8 mouse cellular contexts compared by ENCODE assay signal in genomic region chr11:105589231-105589876, GRCm38 (mm10). TPM values are rescaled to one million over a fixed set of nuclear protein-coding genes. Genes with fewer than 3 reads are reported as not detected.
A peak's percentile ranks its signal among the peaks of the same experiment; 100 is the strongest.
DNase-seq lines count a peak whose midpoint lies in the region; ATAC-seq and TF ChIP-seq lines count a peak whose summit lies in the region.

No protein-coding gene starts in this region.

- no peaks in the 10 kb centered on the region for H3K36me3 ChIP-seq in E14TG2a.4 (ENCODE audit: insufficient read depth, low read length)
- no peaks in the 10 kb centered on the region for H3K36me3 ChIP-seq in forebrain, embryonic 14.5 days (ENCODE audit: control insufficient read depth, insufficient read depth, low read length)
- no peaks in the 10 kb centered on the region for H3K36me3 ChIP-seq in liver, embryonic 16.5 days (ENCODE audit: control insufficient read depth, insufficient read depth)
- H3K36me3 ChIP-seq in neural tube, embryonic 12.5 days: no peaks in the 10 kb centered on the region
- no peaks in the 10 kb centered on the region for H3K36me3 ChIP-seq in stomach, postnatal 0 days (ENCODE audit: control insufficient read depth, insufficient read depth, low read length)

- peak overlapping the region; percentile 70 for H3K4me2 ChIP-seq in forebrain, embryonic 14.5 days (ENCODE audit: low read length)
- H3K4me2 ChIP-seq in liver, embryonic 16.5 days (ENCODE audit: low read depth, low read length): peak overlapping the region; percentile 98
- peak overlapping the region; percentile 65 for H3K4me2 ChIP-seq in neural tube, embryonic 12.5 days (replicated peaks)
- peak overlapping the region; percentile 95 for H3K4me2 ChIP-seq in stomach, postnatal 0 days (replicated peaks; ENCODE audit: low read depth)

- no peak for TF ChIP-seq EP300 in stomach, postnatal 0 days (optimal IDR thresholded peaks at IDR 0.05)

- peak overlapping the region; percentile 86 for H3K4me3 ChIP-seq in E14TG2a.4 (replicated peaks; ENCODE audit: low read length)
- H3K4me3 ChIP-seq in forebrain, embryonic 14.5 days (ENCODE audit: low read depth, low read length): peak overlapping the region; percentile 92
- peak overlapping the region; percentile 69 for H3K4me3 ChIP-seq in liver, embryonic 16.5 days (ENCODE audit: low read depth, low read length)
- peak overlapping the region; percentile 93 for H3K4me3 ChIP-seq in neural tube, embryonic 12.5 days
- peak overlapping the region; percentile 64 for H3K4me3 ChIP-seq in stomach, postnatal 0 days (ENCODE audit: low read depth, low read length)

- WGBS in forebrain, embryonic 14.5 days: under 1% methylated on average over 48 of the region's 70 CpGs
- 3% methylated on average over 55 of the region's 70 CpGs for WGBS in large intestine, adult 2 months
- 0% methylated on average over 42 of the region's 70 CpGs for WGBS in liver, embryonic 16.5 days (ENCODE audit: insufficient replicate concordance)
- under 1% methylated on average over 57 of the region's 70 CpGs for WGBS in neural tube, embryonic 12.5 days
- 0% methylated on average over 23 of the region's 70 CpGs for WGBS in stomach, postnatal 0 days

- DNase-seq in c-Kit-positive CD71-positive TER-119-positive erythroid progenitor cells, embryonic 14.5 days (ENCODE audit: low spot score): peak; percentile 74
- DNase-seq in forebrain, embryonic 14.5 days (ENCODE audit: low spot score): peak; percentile 95
- DNase-seq in heart, postnatal 14 days: peak; percentile 93 to 95
- DNase-seq in large intestine, adult 2 months (ENCODE audit: low read depth, low spot score): peak; percentile 43
- DNase-seq in stomach, postnatal 0 days (ENCODE audit: low spot score): peak; percentile 86

- peak overlapping the region; percentile 95 for H3K9ac ChIP-seq in forebrain, embryonic 14.5 days (ENCODE audit: low read length)
- H3K9ac ChIP-seq in liver, embryonic 16.5 days (ENCODE audit: low read depth, low read length): peak overlapping the region; percentile 78
- H3K9ac ChIP-seq in neural tube, embryonic 12.5 days: peak overlapping the region; percentile 87
- H3K9ac ChIP-seq in stomach, postnatal 0 days (ENCODE audit: low read length): peak overlapping the region; percentile 88

- intact Hi-C loops in heart, postnatal 14 days (cut with DNase I): loop anchor here (5.0 kb wide), 2 partner anchors 57 to 127 kb away; no protein-coding TSS in a partner anchor

- H3K9me3 ChIP-seq in E14TG2a.4 (ENCODE audit: low read length): no peaks in the 10 kb centered on the region
- no peaks in the 10 kb centered on the region for H3K9me3 ChIP-seq in forebrain, embryonic 14.5 days (replicated peaks; ENCODE audit: control insufficient read depth, low read length)
- no peaks in the 10 kb centered on the region for H3K9me3 ChIP-seq in liver, embryonic 16.5 days (replicated peaks; ENCODE audit: control insufficient read depth, low read length)
- no peaks in the 10 kb centered on the region for H3K9me3 ChIP-seq in neural tube, embryonic 12.5 days
- no peaks in the 10 kb centered on the region for H3K9me3 ChIP-seq in stomach, postnatal 0 days (ENCODE audit: control insufficient read depth, low read length)

- peaks cover 28% of the 10 kb centered on the region for H3K27me3 ChIP-seq in E14TG2a.4 (ENCODE audit: insufficient read depth, low read length)
- H3K27me3 ChIP-seq in forebrain, embryonic 14.5 days (replicated peaks; ENCODE audit: control insufficient read depth, insufficient read depth, low read length): no peaks in the 10 kb centered on the region
- H3K27me3 ChIP-seq in liver, embryonic 16.5 days (ENCODE audit: control insufficient read depth, insufficient read depth, low read depth, low read length): peaks cover 7% of the 10 kb centered on the region; the same call in 1 of the 2 replicates
- H3K27me3 ChIP-seq in neural tube, embryonic 12.5 days (replicated peaks): no peaks in the 10 kb centered on the region
- no peaks in the 10 kb centered on the region for H3K27me3 ChIP-seq in stomach, postnatal 0 days (ENCODE audit: control insufficient read depth, insufficient read depth, low read length)

- TF ChIP-seq CTCF in E14TG2a.4 (conservative IDR thresholded peaks at IDR 0.05; ENCODE audit: low read length): no peak
- peak; percentile 21; the same call in 1 of the 2 replicates for TF ChIP-seq CTCF in stomach, postnatal 0 days (IDR thresholded peaks at IDR 0.05; ENCODE audit: low read depth)

- H3K4me1 ChIP-seq in E14TG2a.4 (replicated peaks; ENCODE audit: low read depth, low read length): peaks cover 10% of the 10 kb centered on the region
- no peaks in the 10 kb centered on the region for H3K4me1 ChIP-seq in forebrain, embryonic 14.5 days (ENCODE audit: control insufficient read depth, insufficient read depth, low read length)
- peaks cover 4% of the 10 kb centered on the region for H3K4me1 ChIP-seq in liver, embryonic 16.5 days (ENCODE audit: control insufficient read depth, low read depth, low read length)
- H3K4me1 ChIP-seq in neural tube, embryonic 12.5 days: no peaks in the 10 kb centered on the region
- H3K4me1 ChIP-seq in stomach, postnatal 0 days (replicated peaks; ENCODE audit: control insufficient read depth, insufficient read depth): 0 out of 2 replicates have a peak, but pooled peaks cover 2% of the 10 kb centered on the region

- peak; percentile 90 for ATAC-seq in forebrain, embryonic 14.5 days
- peak; percentile 92 for ATAC-seq in liver, embryonic 16.5 days (ENCODE audit: low read depth)
- ATAC-seq in neural tube, embryonic 12.5 days (ENCODE audit: low FRiP score, low read depth): peak; percentile 94
- ATAC-seq in stomach, postnatal 0 days (ENCODE audit: low FRiP score, low TSS enrichment): peak; percentile 94

- peak overlapping the region; percentile 97 for H3K27ac ChIP-seq in forebrain, embryonic 14.5 days (ENCODE audit: low read depth, low read length)
- H3K27ac ChIP-seq in liver, embryonic 16.5 days (ENCODE audit: low read length): peak overlapping the region; percentile 53
- peak overlapping the region; percentile 82 for H3K27ac ChIP-seq in neural tube, embryonic 12.5 days
- H3K27ac ChIP-seq in stomach, postnatal 0 days (replicated peaks): peak overlapping the region; percentile 90

RNA-seq across cellular contexts. Expression of gene Tanc2, which starts 0.4 kb away (rescaled TPM):
- 20.8 and 29.2 TPM in 2 replicates for polyA plus RNA-seq in forebrain, embryonic 14.5 days (2014; fragmentation: Nextera tagmentation; extraction: Ambion mirVana)
- total RNA-seq in heart, postnatal 14 days (2021): 10 to 100 TPM; 18.5 to 22.3 TPM
- 1.6 and 2.5 TPM in 2 replicates for polyA plus RNA-seq in large intestine, adult 2 months (2012; rRNA removed)
- polyA plus RNA-seq in liver, embryonic 16.5 days (2015; fragmentation: Nextera tagmentation; extraction: Ambion mirVana): 0.70 and 0.83 TPM in 2 replicates
- polyA plus RNA-seq in neural tube, embryonic 12.5 days (2016; fragmentation: Nextera tagmentation; extraction: Ambion mirVana): 31.2 and 33.1 TPM in 2 replicates
- polyA plus RNA-seq in stomach, postnatal 0 days (2015; fragmentation: Nextera tagmentation; extraction: Ambion mirVana): 2.9 and 3.7 TPM in 2 replicates

Comparison
In these comparisons a context has a peak if more than half of its experiments do, and no peak if none do; other contexts are left out.
1. Peak in every context shown above with its lines: DNase-seq, ATAC-seq, H3K4me3 ChIP-seq and H3K27ac ChIP-seq.
2. DNase-seq: peak in every context shown above with its lines; median percentile 95 in forebrain, embryonic 14.5 days; 94 in heart, postnatal 14 days; 86 in stomach, postnatal 0 days; 74 in c-Kit-positive CD71-positive TER-119-positive erythroid progenitor cells, embryonic 14.5 days; 43 in large intestine, adult 2 months.